Mouse (Mus musculus) limb, embryonic 10.5 days (tissue): ENCODE results near the gene Mlf2. TPM values are rescaled to one million over a fixed set of nuclear protein-coding genes. Genes with fewer than 3 reads are reported as not detected.
"Not testable (repeated sequence)": the region's sequence is repeated elsewhere in the genome, so short reads cannot be mapped to it uniquely, and the experiment has no call there.

ENCODE experiments used
- DNase-seq: peaks from one replicate; pipeline ENCODE4 v3.0.0-alpha.2; 2017; ENCODE audit warnings: low spot score
- H3K27ac ChIP-seq: fragments of 300-500 bp; sonication (generic); 2 replicates; pipeline ENCODE4 v1.5.1; 2016; ENCODE audit warnings: mild to moderate bottlenecking
- H3K27me3 ChIP-seq: fragments of 300-500 bp; sonication (generic); 2 replicates; pipeline ENCODE4 v1.6.1; 2016; ENCODE audit warnings: low read depth, mild to moderate bottlenecking; ENCODE audit not compliant: poor library complexity, severe bottlenecking
- H3K36me3 ChIP-seq: fragments of 300-500 bp; sonication (generic); 2 replicates; pipeline ENCODE4 v1.6.1; 2016; ENCODE audit warnings: mild to moderate bottlenecking, moderate library complexity
- H3K4me1 ChIP-seq: fragments of 300-500 bp; sonication (generic); 2 replicates; pipeline ENCODE4 v1.6.1; 2016
- H3K4me3 ChIP-seq: fragments of 300-500 bp; sonication (generic); 2 replicates; pipeline ENCODE4 v1.5.1; 2016; ENCODE audit warnings: mild to moderate bottlenecking, moderate library complexity
- H3K9me3 ChIP-seq: fragments of 300-500 bp; sonication (generic); replicated peaks from 2 replicates; pipeline ENCODE4 v1.6.1; 2016; ENCODE audit warnings: mild to moderate bottlenecking
- WGBS: fragments of 180-500 bp; shearing (Covaris S2); methylation state at CpG from one replicate; pipeline ENCODE4 v1.1.7; 2016; 5-methylcytosine and 5-hydroxymethylcytosine counted together
- polyA plus RNA-seq: library from polyadenylated mRNA; unstranded; fragments of >200 nt; fragmentation: Nextera tagmentation; extraction: Ambion mirVana; gene quantifications from 2 replicates; pipeline ENCODE4 v1.2.1, GENCODE M21; 2016

Mlf2 gene
- polyA plus RNA-seq = 428 and 433 TPM in 2 replicates

GRCm38 (mm10) chr6:124930754-124931524, at the start of gene Mlf2:
Gene Mlf2 (plus strand): TSS chr6:124931386.
- DNase-seq = peak; percentile 100

GRCm38 (mm10) chr6:124881821-124882220, 49.4 kb upstream of the Mlf2 start:
- 95% methylated on average over 9 of the region's 9 CpGs for WGBS
- no peaks in the 10 kb centered on the region for H3K9me3 ChIP-seq
- peaks cover 5% of the 10 kb centered on the region; the same call in 1 of the 2 replicates for H3K4me1 ChIP-seq
- DNase-seq = no peak
- no peak overlapping the region for H3K27ac ChIP-seq
- H3K4me3 ChIP-seq = no peak overlapping the region
- no peaks in the 10 kb centered on the region for H3K36me3 ChIP-seq
- H3K27me3 ChIP-seq = no peaks in the 10 kb centered on the region

More at GRCm38 (mm10) chr6:124930754-124931524, at the start of gene Mlf2:
- WGBS = under 1% methylated on average over 57 of the region's 64 CpGs
- Histone ChIP-seq H3K4me1 (peaks cover 38% of the 10 kb centered on the region), H3K4me3 (peak within 1 kb of the TSS; percentile 84), H3K36me3 (peaks cover 36% of the 10 kb centered on the region), H3K27ac (peak within 1 kb of the TSS; percentile 94), H3K9me3 (no peaks in the 10 kb centered on the region), H3K27me3 (no peaks in the 10 kb centered on the region)

- Histone ChIP-seq H3K27me3 (no peaks in the 10 kb centered on the region), H3K36me3 (no peaks in the 10 kb centered on the region), H3K4me1 (peaks cover 5% of the 10 kb centered on the region; the same call in 1 of the 2 replicates), H3K27ac (no peak overlapping the region), H3K9me3 (no peaks in the 10 kb centered on the region), H3K4me3 (no peak overlapping the region)
- WGBS = 80% methylated on average over 10 of the region's 10 CpGs
- DNase-seq = no peak
Measured at GRCm38 (mm10) chr6:124883351-124883750, 47.8 kb upstream of the Mlf2 start.

- WGBS = 77% methylated on average over 10 of the region's 10 CpGs
- peaks cover 5% of the 10 kb centered on the region; the same call in 1 of the 2 replicates for H3K4me1 ChIP-seq
- H3K27ac ChIP-seq = no peak overlapping the region
- H3K9me3 ChIP-seq = no peaks in the 10 kb centered on the region
- no peaks in the 10 kb centered on the region for H3K36me3 ChIP-seq
- H3K27me3 ChIP-seq = no peaks in the 10 kb centered on the region
- H3K4me3 ChIP-seq = no peak overlapping the region
- DNase-seq = no peak
Measured at GRCm38 (mm10) chr6:124884714-124885500, 46.3 kb upstream of the Mlf2 start.

GRCm38 (mm10) chr6:124885956-124886381, 45.2 kb upstream of the Mlf2 start:
- Histone ChIP-seq H3K9me3 (no peaks in the 10 kb centered on the region), H3K27ac (no peak overlapping the region), H3K4me1 (peaks cover 5% of the 10 kb centered on the region; the same call in 1 of the 2 replicates), H3K4me3 (no peak overlapping the region), H3K27me3 (no peaks in the 10 kb centered on the region), H3K36me3 (no peaks in the 10 kb centered on the region)
- DNase-seq = no peak
- 92% methylated on average over 8 of the region's 8 CpGs for WGBS

- Histone ChIP-seq H3K36me3 (no peaks in the 10 kb centered on the region), H3K4me1 (peaks cover 5% of the 10 kb centered on the region; the same call in 1 of the 2 replicates), H3K27ac (no peak within 1 kb of the TSS), H3K27me3 (no peaks in the 10 kb centered on the region), H3K4me3 (no peak within 1 kb of the TSS), H3K9me3 (no peaks in the 10 kb centered on the region)
- no peak for DNase-seq
- 91% methylated on average over 9 of the region's 9 CpGs for WGBS
Measured at GRCm38 (mm10) chr6:124887986-124888385, 43.2 kb upstream of the Mlf2 start, which contains the start of gene Cd4. Gene Cd4 (minus strand): TSS chr6:124888221.

- H3K9me3 ChIP-seq = no peaks in the 10 kb centered on the region
- WGBS = 91% methylated on average over 6 of the region's 6 CpGs
- peaks cover 5% of the 10 kb centered on the region; the same call in 1 of the 2 replicates for H3K4me1 ChIP-seq
- H3K4me3 ChIP-seq = no peak overlapping the region
- no peak overlapping the region for H3K27ac ChIP-seq
- DNase-seq = no peak
- H3K27me3 ChIP-seq = no peaks in the 10 kb centered on the region
- H3K36me3 ChIP-seq = no peaks in the 10 kb centered on the region
Measured at GRCm38 (mm10) chr6:124888555-124889125, 42.5 kb upstream of the Mlf2 start.

- Histone ChIP-seq H3K27ac (no peak overlapping the region), H3K4me3 (no peak overlapping the region), H3K36me3 (no peaks in the 10 kb centered on the region), H3K9me3 (no peaks in the 10 kb centered on the region), H3K27me3 (no peaks in the 10 kb centered on the region), H3K4me1 (no peaks in the 10 kb centered on the region)
- no peak for DNase-seq
- WGBS = 67% methylated on average over 6 of the region's 6 CpGs
Measured at GRCm38 (mm10) chr6:124890997-124891396, 40.2 kb upstream of the Mlf2 start.

GRCm38 (mm10) chr6:124894113-124894512, 37.1 kb upstream of the Mlf2 start:
- not testable (repeated sequence) for H3K9me3 ChIP-seq, DNase-seq, H3K36me3 ChIP-seq, H3K4me1 ChIP-seq, H3K27ac ChIP-seq, H3K4me3 ChIP-seq, H3K27me3 ChIP-seq
- 91% methylated on average over 2 of the region's 2 CpGs for WGBS

- Histone ChIP-seq H3K36me3 (no peaks in the 10 kb centered on the region), H3K27ac (no peak overlapping the region)
- no peak for DNase-seq
Measured at GRCm38 (mm10) chr6:124898359-124898758, 32.8 kb upstream of the Mlf2 start.

GRCm38 (mm10) chr6:124900056-124900800, 31.0 kb upstream of the Mlf2 start:
- H3K27me3 ChIP-seq = no peaks in the 10 kb centered on the region
- 57% methylated on average over 8 of the region's 8 CpGs for WGBS
- H3K4me3 ChIP-seq = no peak overlapping the region
- H3K27ac ChIP-seq = no peak overlapping the region
- no peaks in the 10 kb centered on the region for H3K9me3 ChIP-seq
- H3K36me3 ChIP-seq = no peaks in the 10 kb centered on the region
- no peak for DNase-seq
- peaks cover 19% of the 10 kb centered on the region for H3K4me1 ChIP-seq

More at GRCm38 (mm10) chr6:124898359-124898758, 32.8 kb upstream of the Mlf2 start:
- H3K4me3 ChIP-seq = no peak overlapping the region
- 53% methylated on average over 3 of the region's 3 CpGs for WGBS
- H3K9me3 ChIP-seq = no peaks in the 10 kb centered on the region
- H3K27me3 ChIP-seq = no peaks in the 10 kb centered on the region
- peaks cover 2% of the 10 kb centered on the region; the same call in 1 of the 2 replicates for H3K4me1 ChIP-seq

GRCm38 (mm10) chr6:124900801-124901480, 30.2 kb upstream of the Mlf2 start:
- Histone ChIP-seq H3K4me3 (no peak overlapping the region), H3K9me3 (no peaks in the 10 kb centered on the region), H3K27ac (no peak overlapping the region), H3K27me3 (no peaks in the 10 kb centered on the region), H3K4me1 (peaks cover 24% of the 10 kb centered on the region), H3K36me3 (no peaks in the 10 kb centered on the region)
- no peak for DNase-seq
- 67% methylated on average over 10 of the region's 10 CpGs for WGBS
